Mouse (Mus musculus) hindbrain, embryonic 12.5 days (tissue): ENCODE data around the gene Fen1. TPM values are rescaled to one million over a fixed set of nuclear protein-coding genes. Genes with fewer than 3 reads are reported as not detected.

Source experiments
- ATAC-seq: fragments of 200-750 bp; cut with Nextera tagmentation; 2 replicates; pipeline ENCODE4 v1.8.0; 2017; ENCODE audit warnings: moderate TSS enrichment; ENCODE audit not compliant: low FRiP score
- H3K27ac ChIP-seq: fragments of 300-500 bp; sonication (generic); 2 replicates; pipeline ENCODE4 v1.5.1; 2016; ENCODE audit warnings: mild to moderate bottlenecking
- H3K27me3 ChIP-seq: fragments of 300-500 bp; sonication (generic); 2 replicates; pipeline ENCODE4 v1.6.1; 2016; ENCODE audit warnings: mild to moderate bottlenecking
- H3K36me3 ChIP-seq: fragments of 300-500 bp; sonication (generic); 2 replicates; pipeline ENCODE4 v1.6.1; 2016; ENCODE audit warnings: mild to moderate bottlenecking
- H3K4me1 ChIP-seq: fragments of 300-500 bp; sonication (generic); 2 replicates; pipeline ENCODE4 v1.6.1; 2016
- H3K4me2 ChIP-seq: fragments of 300-500 bp; sonication (generic); replicated peaks from 2 replicates; pipeline ENCODE4 v1.6.1; 2016; ENCODE audit warnings: mild to moderate bottlenecking
- H3K4me3 ChIP-seq: fragments of 300-500 bp; sonication (generic); 2 replicates; pipeline ENCODE4 v1.5.1; 2016; ENCODE audit warnings: mild to moderate bottlenecking
- H3K9ac ChIP-seq: fragments of 300-500 bp; sonication (generic); 2 replicates; pipeline ENCODE4 v1.6.1; 2016; ENCODE audit warnings: mild to moderate bottlenecking, moderate library complexity
- H3K9me3 ChIP-seq: fragments of 300-500 bp; sonication (generic); replicated peaks from 2 replicates; pipeline ENCODE4 v1.6.1; 2016; ENCODE audit warnings: mild to moderate bottlenecking
- WGBS: fragments of 180-500 bp; shearing (Covaris S2); methylation state at CpG from one replicate; pipeline ENCODE4 v1.1.7; 2016; 5-methylcytosine and 5-hydroxymethylcytosine counted together
- polyA plus RNA-seq: library from polyadenylated mRNA; unstranded; fragments of >200 nt; fragmentation: Nextera tagmentation; extraction: Ambion mirVana; gene quantifications from 2 replicates; pipeline ENCODE4 v1.2.1, GENCODE M21; 2016

Gene Fen1
- polyA plus RNA-seq, 1 experiment from 2014 or later: 62.4 TPM

DNA sequence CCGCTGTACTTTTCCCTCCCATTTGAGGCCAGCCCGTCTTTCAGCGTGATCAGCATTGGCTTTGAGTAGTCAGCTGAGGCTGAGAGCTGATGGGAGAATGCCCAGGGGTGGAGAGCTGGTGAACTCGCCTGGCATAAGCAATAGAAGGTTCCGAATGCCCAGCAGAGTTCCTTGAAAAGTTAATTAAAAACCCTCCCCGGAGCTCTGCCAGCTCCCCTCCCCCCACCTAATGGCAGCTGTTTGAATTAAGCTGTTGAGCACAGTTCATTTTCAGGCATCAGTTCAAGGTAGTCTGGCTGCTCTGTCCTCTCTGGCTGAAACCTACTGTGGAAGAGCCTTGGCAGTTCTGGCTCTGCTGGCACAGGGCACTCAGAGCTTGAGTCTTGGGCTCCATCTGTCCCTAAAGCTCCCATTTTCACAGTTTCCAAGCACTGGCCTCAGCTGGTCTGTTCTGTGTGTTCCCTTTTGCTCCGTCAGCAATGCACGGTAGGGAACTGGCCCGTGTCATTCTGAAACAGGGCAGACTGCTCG lies 15.6 kb downstream of the Fen1 start:
- Histone ChIP-seq H3K27me3 (no peaks in the 10 kb centered on the region), H3K4me3 (no peak overlapping the region), H3K4me1 (peaks cover 29% of the 10 kb centered on the region), H3K27ac (peak overlapping the region; percentile 41; the same call in 1 of the 2 replicates), H3K9me3 (no peaks in the 10 kb centered on the region), H3K9ac (no peak overlapping the region), H3K4me2 (no peak overlapping the region), H3K36me3 (peaks cover 83% of the 10 kb centered on the region)
- ATAC-seq: no peak
- 73% methylated on average over 10 of the region's 10 CpGs for WGBS

DNA sequence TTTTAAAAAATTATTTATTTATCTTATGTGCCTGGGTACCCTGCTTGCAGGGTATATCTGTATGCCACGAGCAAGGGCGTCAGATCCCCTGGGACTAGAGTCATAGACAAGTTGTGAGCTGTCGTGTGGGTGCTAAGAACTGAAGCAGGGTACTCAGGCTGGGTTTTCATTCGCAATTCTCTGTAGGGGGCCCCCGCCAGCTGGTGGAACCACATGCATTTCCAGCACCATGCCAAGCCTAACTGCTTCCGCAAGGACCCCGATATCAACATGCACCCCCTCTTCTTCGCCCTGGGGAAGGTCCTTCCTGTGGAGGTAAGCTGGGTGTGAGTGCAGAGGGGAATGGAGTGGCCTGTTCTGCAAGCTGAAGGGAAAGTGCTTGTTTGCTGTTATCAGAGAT lies 17.4 kb downstream of the Fen1 start:
- Histone ChIP-seq H3K27me3 (no peaks in the 10 kb centered on the region), H3K9me3 (no peaks in the 10 kb centered on the region), H3K27ac (no peak overlapping the region), H3K36me3 (peaks cover 65% of the 10 kb centered on the region), H3K4me2 (no peak overlapping the region), H3K9ac (no peak overlapping the region), H3K4me1 (peaks cover 34% of the 10 kb centered on the region), H3K4me3 (no peak overlapping the region)
- ATAC-seq: no peak
- WGBS: 88% methylated on average over 8 of the region's 8 CpGs

DNA sequence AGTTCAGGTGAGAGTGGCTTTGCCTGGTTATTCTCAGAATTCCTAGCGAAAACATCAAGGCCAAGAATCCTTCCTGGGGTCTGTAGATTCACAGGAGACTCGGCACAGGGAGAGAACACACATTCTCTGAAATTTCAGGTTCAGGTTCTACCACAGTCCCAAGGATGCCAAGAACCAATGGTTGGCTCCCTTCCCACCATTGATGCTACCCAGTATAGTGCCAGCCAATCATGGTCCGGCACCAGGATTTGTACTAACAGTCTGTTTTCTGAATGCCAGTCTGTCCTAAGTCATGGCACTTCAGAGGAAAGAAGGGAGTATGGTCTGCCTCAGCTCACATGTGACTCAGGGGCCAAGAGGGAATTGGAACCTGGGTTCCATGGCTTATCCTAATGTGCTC lies 18.1 kb downstream of the Fen1 start:
- 95% methylated on average over 3 of the region's 3 CpGs for WGBS
- H3K4me3 ChIP-seq: no peak overlapping the region
- no peak for ATAC-seq
- peaks cover 34% of the 10 kb centered on the region for H3K4me1 ChIP-seq
- H3K27ac ChIP-seq: no peak overlapping the region
- H3K27me3 ChIP-seq: no peaks in the 10 kb centered on the region
- H3K4me2 ChIP-seq: no peak overlapping the region
- no peaks in the 10 kb centered on the region for H3K9me3 ChIP-seq
- no peak overlapping the region for H3K9ac ChIP-seq
- H3K36me3 ChIP-seq: peaks cover 59% of the 10 kb centered on the region

DNA sequence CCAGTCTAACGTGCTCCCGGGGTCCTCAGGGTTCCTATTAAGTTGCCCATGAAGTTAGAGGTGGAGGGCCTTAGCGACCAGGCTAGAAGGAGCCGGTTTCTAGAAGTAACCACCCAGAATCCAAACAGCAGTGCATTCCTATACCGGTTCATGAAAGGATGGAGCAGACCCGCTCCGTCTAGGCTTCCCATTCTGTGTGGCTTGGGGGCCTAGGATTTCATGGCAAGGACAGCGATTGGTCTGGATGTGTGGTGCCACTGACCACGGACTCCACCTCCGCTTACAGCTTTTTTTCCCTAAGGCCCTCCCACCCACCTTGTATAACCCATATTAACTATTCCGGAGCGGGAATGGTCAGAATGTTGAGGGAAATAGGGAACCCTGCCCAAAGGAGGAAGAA lies 19.9 kb downstream of the Fen1 start:
- no peaks in the 10 kb centered on the region for H3K9me3 ChIP-seq
- H3K4me3 ChIP-seq: peak overlapping the region; percentile 79
- H3K9ac ChIP-seq: peak overlapping the region; percentile 89
- no peaks in the 10 kb centered on the region for H3K27me3 ChIP-seq
- H3K4me2 ChIP-seq: peak overlapping the region; percentile 71
- ATAC-seq: no peak
- peaks cover 34% of the 10 kb centered on the region for H3K4me1 ChIP-seq
- WGBS: 8% methylated on average over 12 of the region's 12 CpGs
- peaks cover 42% of the 10 kb centered on the region for H3K36me3 ChIP-seq
- H3K27ac ChIP-seq: peak overlapping the region; percentile 95

DNA sequence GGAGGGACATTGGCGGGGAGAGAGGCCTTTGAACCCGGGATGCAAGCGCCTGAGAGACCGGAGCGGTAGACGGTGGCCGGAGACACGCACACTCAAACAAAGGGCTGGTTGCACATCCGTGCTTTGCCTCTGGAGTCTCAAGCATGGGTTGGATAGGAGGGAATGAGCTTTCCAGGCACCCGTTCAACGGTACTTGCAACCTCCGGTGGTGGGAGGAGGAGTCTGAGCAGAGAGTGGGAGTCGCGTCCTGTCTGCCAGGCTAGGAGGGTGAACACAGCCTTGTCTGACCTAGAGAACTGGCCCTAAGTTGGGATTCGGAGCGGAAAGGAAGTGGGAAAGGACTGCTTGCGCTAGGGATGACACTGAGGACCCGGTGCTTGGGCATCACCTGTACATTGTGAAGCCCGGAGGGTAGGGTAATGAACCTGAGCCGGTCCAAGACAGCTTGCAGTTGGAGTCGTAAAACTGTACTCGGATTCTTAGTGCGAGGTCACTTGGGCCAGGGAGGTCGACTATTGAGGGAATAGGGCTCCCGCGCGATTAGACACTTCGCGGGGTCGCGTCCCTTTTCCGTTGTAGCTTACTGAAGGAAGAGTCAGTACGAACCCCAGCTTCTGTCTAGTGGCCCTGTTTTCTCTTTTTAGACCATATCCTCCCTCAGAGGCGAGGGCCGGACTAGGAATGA lies 20.5 kb downstream of the Fen1 start:
- H3K9me3 ChIP-seq: no peaks in the 10 kb centered on the region; the same call in 1 of the 2 replicates
- peak overlapping the region; percentile 79 for H3K4me3 ChIP-seq
- no peaks in the 10 kb centered on the region for H3K27me3 ChIP-seq
- H3K4me2 ChIP-seq: peak overlapping the region; percentile 71
- peak overlapping the region; percentile 89 for H3K9ac ChIP-seq
- WGBS: under 1% methylated on average over 35 of the region's 35 CpGs
- peak; percentile 79 for ATAC-seq
- peaks cover 34% of the 10 kb centered on the region for H3K4me1 ChIP-seq
- peaks cover 35% of the 10 kb centered on the region for H3K36me3 ChIP-seq
- H3K27ac ChIP-seq: peak overlapping the region; percentile 95

DNA sequence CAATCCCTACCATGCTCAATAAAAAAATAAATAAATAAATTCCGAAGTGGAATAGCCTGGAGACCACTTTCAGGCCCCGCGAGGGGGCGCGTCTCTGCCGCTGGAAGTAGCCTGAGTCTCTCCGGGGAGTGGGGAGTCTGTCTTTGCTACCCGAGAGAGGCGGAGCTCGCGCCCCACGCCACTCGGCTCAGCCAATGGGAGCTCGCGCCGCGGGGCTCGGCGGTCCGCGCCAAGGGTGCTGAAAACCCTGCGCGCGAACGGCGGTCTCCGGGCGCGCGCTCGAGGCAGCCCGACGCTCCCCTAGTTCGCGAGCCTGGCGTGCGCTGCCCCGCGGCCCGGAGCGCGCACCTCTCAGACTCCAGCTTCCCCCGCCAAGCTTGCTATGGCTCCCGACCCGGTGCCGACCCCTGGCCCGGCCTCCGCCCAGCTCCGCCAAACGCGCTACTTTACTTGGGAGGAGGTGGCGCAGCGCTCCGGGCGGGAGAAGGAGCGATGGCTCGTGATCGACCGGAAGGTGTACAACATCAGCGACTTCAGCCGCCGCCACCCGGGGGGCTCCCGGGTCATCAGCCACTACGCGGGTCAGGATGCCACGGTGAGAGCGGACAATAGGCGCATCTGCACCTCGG lies 21.2 kb downstream of the Fen1 start, which contains the start of gene Fads1:
Fads1 (plus strand) TSS at position 219 of the 629 bp plus-strand sequence.
- peaks cover 29% of the 10 kb centered on the region for H3K36me3 ChIP-seq
- peak; percentile 97 for ATAC-seq
- H3K9ac ChIP-seq: peak within 1 kb of the TSS; percentile 89
- H3K9me3 ChIP-seq: no peaks in the 10 kb centered on the region; the same call in 1 of the 2 replicates
- under 1% methylated on average over 70 of the region's 70 CpGs for WGBS
- H3K4me1 ChIP-seq: peaks cover 30% of the 10 kb centered on the region
- H3K27ac ChIP-seq: peak within 1 kb of the TSS; percentile 95
- peak within 1 kb of the TSS; percentile 71 for H3K4me2 ChIP-seq
- no peaks in the 10 kb centered on the region for H3K27me3 ChIP-seq
- H3K4me3 ChIP-seq: peak within 1 kb of the TSS; percentile 79

DNA sequence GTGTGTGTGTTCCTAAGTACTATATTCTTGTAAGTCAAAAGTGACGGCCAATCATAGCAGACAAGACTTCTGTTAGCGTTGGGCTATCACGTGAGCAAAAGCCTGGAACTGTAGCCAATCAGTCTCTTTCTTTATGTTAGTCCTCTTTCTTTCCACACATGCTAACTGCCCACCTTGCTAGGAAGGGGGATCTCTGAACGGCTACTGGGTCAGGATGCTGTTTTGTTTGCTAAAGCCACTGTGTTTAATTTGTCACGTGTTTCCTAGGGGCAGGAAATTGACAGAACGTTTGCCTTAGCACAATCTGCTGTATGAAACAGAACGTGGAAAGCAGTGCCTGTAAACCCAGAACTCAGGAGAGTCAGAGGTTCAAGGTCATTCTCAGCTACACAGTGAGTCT lies 21.8 kb downstream of the Fen1 start:
- no peak for ATAC-seq
- Histone ChIP-seq H3K4me2 (peak overlapping the region; percentile 71), H3K9me3 (no peaks in the 10 kb centered on the region; the same call in 1 of the 2 replicates), H3K4me3 (peak overlapping the region; percentile 79), H3K4me1 (peaks cover 28% of the 10 kb centered on the region), H3K27ac (peak overlapping the region; percentile 76), H3K27me3 (no peaks in the 10 kb centered on the region), H3K36me3 (peaks cover 22% of the 10 kb centered on the region), H3K9ac (peak overlapping the region; percentile 45; the same call in 1 of the 2 replicates)
- WGBS: 36% methylated on average over 7 of the region's 7 CpGs

DNA sequence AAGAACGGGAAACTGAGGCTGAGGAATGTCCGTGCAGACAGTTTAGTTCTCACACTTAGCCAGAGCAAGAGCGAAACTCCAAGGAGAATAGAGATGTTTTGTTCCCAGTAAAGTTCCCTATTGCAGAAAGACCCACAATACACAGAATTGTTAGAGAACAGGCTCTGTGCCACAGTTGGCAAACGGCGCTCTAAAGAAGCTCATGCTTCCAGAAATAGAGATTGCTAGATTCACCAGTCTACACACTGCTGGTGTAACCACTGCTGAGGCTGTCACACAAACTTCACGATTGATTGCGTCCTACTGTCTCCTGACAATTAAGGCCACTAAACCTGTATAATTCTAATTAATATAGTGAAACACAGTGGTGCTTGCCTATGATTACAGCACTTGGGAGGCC lies 22.7 kb downstream of the Fen1 start:
- Histone ChIP-seq H3K9me3 (no peaks in the 10 kb centered on the region; the same call in 1 of the 2 replicates), H3K36me3 (peaks cover 13% of the 10 kb centered on the region), H3K27ac (no peak overlapping the region), H3K4me1 (peaks cover 26% of the 10 kb centered on the region), H3K9ac (no peak overlapping the region), H3K4me2 (no peak overlapping the region), H3K4me3 (no peak overlapping the region), H3K27me3 (no peaks in the 10 kb centered on the region)
- ATAC-seq: no peak
- 92% methylated on average over 7 of the region's 7 CpGs for WGBS

DNA sequence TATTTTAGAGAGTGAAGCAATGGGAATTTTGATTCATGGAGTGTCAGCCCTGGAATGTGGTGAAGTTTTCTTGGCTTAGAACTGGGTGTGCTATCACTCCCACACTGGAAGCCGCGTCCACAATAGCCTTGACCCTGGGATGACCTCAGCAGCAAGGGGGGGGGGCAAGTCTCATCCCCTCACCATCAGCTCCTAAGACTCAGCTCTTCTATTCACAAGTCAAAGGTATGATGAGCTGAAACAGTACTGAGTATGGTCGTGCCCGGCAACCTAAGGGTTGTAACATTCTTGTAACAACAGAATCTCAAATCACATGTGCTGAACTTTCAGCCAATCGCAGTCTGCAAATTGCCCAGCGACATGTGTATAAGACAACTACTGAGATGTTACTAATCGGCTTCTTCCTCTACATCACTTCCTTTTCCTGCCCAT lies 27.0 kb downstream of the Fen1 start:
- H3K9me3 ChIP-seq: no peaks in the 10 kb centered on the region; the same call in 1 of the 2 replicates
- H3K4me3 ChIP-seq: no peak overlapping the region
- no peaks in the 10 kb centered on the region; the same call in 1 of the 2 replicates for H3K4me1 ChIP-seq
- H3K27ac ChIP-seq: no peak overlapping the region
- H3K27me3 ChIP-seq: no peaks in the 10 kb centered on the region
- no peak overlapping the region for H3K9ac ChIP-seq
- no peak overlapping the region for H3K4me2 ChIP-seq
- whole genome bisulfite sequencing: 71% methylated on average over 7 of the region's 7 CpGs
- no peak for ATAC-seq
- H3K36me3 ChIP-seq: no peaks in the 10 kb centered on the region

DNA sequence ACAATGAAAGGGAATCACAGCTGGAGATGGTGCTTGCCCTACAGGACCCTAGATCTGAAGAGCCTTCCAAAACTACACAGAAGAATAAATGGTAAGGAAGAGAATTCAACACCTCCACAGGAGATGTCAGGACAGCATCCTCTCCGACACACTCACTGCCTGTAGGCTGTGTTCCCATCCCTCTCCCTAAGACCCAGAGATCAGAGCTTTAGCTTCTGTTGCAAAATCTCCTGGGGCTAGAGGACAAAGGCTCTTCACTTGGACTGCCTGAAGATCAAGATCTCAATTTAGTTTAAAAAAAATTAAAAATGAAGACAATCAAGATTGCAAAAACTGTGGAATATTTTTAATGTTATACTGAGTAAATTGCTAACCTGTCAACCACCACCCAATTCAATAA lies 27.5 kb downstream of the Fen1 start:
- no peaks in the 10 kb centered on the region for H3K36me3 ChIP-seq
- no peaks in the 10 kb centered on the region; the same call in 1 of the 2 replicates for H3K9me3 ChIP-seq
- H3K27ac ChIP-seq: no peak overlapping the region
- no peaks in the 10 kb centered on the region for H3K27me3 ChIP-seq
- WGBS: 48% methylated on average over 1 of the region's 1 CpGs
- H3K4me3 ChIP-seq: no peak overlapping the region
- H3K4me2 ChIP-seq: no peak overlapping the region
- no peak overlapping the region for H3K9ac ChIP-seq
- no peak for ATAC-seq
- H3K4me1 ChIP-seq: no peaks in the 10 kb centered on the region

DNA sequence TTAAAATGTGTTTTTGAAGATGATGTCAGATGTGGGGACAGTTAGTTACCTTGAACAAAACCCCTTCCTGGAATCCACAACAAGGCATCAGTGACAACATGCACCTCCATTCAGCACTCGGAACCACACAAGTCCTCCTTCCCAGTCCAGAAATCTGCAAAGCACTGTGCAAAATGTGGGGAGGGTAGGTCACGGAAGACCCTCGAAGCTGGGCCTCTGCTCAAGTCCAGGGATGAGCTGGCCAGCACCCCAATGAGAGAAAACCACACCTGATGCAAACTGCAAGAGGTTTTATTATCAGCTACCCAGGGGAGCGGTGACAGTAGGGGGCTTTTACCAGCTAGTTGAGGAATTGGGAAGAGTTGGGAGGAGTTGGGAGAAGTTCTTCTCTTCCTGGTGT lies 29.0 kb downstream of the Fen1 start:
- H3K27ac ChIP-seq: no peak overlapping the region

DNA sequence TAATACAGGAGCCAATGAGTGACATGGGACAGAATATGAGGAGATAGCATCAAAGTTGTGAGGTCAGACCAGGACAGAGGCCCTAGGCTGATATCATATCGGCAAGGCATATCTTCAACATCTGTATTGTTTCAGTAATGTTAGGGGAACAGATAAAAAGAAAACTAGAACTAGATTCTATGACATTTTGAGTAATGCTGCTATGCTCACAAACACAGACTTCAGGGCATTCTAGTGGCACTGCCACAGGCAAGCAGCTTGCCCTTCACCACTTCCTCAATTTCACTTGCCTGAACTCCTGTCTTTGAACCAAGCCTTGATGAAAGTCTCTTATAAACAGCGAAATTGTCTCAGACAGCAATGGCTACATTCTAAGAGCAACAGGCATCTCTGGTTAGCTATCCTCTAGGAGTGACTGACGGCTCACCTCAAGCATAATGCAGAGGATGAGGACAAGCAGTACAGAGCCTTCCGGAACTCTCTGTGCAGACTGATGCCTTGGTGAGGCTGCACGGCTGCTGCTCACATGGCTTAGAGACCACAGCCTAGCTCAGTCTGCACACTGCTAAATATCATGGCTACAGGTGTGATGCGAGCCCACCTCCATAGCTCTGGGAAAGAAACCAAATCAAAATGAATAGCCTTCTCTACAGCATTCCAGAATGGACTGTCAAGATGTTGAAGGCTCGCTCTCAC lies 30.0 kb downstream of the Fen1 start:
- no peaks in the 10 kb centered on the region for H3K27me3 ChIP-seq
- H3K9ac ChIP-seq: no peak overlapping the region
- no peak overlapping the region for H3K4me2 ChIP-seq
- no peaks in the 10 kb centered on the region; the same call in 1 of the 2 replicates for H3K9me3 ChIP-seq
- H3K4me1 ChIP-seq: no peaks in the 10 kb centered on the region
- ATAC-seq: no peak
- H3K4me3 ChIP-seq: no peak overlapping the region
- WGBS: 91% methylated on average over 7 of the region's 7 CpGs
- H3K27ac ChIP-seq: no peak overlapping the region
- no peaks in the 10 kb centered on the region for H3K36me3 ChIP-seq

More for the DNA sequence above, 29.0 kb downstream of the Fen1 start:
- Histone ChIP-seq H3K4me2 (no peak overlapping the region), H3K9me3 (no peaks in the 10 kb centered on the region; the same call in 1 of the 2 replicates), H3K9ac (no peak overlapping the region), H3K36me3 (no peaks in the 10 kb centered on the region), H3K4me1 (no peaks in the 10 kb centered on the region), H3K27me3 (no peaks in the 10 kb centered on the region), H3K4me3 (no peak overlapping the region)
- WGBS: 83% methylated on average over 4 of the region's 4 CpGs
- no peak for ATAC-seq
